Mouse (Mus musculus) bone marrow, adult 2 months (tissue): ENCODE data around the gene Stip1.

Experiments used
- CTCF ChIP-seq: fragments of 200-500 bp; IDR thresholded peaks from 2 replicates; pipeline ENCODE4 v1.5.1; 2011; ENCODE audit warnings: low read length, control low read depth; ENCODE audit not compliant: control insufficient read depth, insufficient read depth
- POLR2A ChIP-seq: fragments of 200-500 bp; IDR thresholded peaks from 2 replicates; pipeline ENCODE4 v1.6.1; 2011; ENCODE audit warnings: low read depth, mild to moderate bottlenecking, control low read depth, low read length, borderline replicate concordance; ENCODE audit not compliant: control insufficient read depth

DNA sequence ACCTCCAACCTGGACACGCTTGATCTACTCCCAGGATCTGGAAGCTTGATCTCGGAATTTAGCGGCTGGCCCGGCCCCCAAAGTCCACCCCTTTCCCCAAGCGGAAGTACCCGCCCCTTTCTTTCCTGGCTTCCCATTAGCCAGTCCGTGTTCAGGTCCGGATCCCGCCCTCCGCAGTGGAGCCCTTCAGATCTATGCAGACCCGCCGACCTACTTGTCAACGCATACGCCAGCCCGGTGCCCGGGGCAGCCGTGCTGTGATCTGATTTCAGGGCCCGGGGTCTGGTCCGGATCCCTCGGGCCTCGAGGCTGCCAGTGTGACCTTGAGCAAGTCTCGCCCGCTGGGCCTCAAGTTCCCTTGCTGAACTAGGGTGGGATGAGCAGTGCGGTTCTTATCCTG, 43.8 kb downstream of the Stip1 start, which contains the start of the genes Nudt22 and Trpt1:
- TF ChIP-seq CTCF = no peak
- peak; percentile 47; the same call in 1 of the 2 replicates for TF ChIP-seq POLR2A
